ENCODE assay signal across 8 mouse cellular contexts in the genomic region with DNA sequence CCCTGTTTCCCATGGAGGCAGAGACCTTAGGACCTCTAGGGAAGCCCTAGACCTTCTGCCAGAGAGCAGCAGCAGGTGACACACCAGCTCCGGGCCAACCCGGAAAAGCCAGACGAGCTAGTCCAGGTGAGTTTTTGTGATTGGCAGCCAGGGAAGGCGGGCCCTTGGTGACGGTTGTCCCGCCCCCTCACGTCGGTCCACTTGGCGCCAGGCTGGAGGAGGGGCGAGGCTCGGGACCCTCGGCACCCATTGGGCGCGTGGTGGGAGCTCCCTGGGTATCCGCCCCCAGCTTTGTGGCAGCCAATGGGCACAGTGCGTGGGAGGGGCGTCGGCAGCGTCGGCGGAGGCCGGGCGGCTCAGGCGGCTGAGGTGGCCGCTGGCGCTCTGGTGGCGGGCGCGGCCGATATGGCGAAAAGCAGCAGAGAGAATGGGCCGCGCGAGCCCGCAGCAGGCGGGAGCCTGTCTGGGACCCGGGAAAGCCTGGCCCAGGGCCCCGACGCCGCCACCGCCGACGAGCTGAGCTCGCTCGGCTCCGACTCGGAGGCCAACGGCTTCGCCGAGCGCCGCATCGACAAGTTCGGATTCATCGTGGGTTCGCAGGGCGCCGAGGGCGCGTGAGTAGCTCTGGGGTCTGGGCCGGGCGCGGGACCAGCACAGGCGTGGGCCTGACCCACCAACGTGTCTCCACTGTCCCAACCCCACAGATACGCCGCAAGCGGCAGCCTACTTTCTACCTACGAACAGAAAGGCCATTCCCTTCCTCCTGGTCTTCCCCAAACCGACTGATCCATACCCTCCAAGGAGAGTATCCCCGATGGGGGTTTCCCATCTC. TPM values are rescaled to one million over a fixed set of nuclear protein-coding genes. Genes with fewer than 3 reads are reported as not detected.
A peak's percentile ranks its signal among the peaks of the same experiment; 100 is the strongest.
DNase-seq lines count a peak whose midpoint lies in the region; ATAC-seq and TF ChIP-seq lines count a peak whose summit lies in the region.

Tbc1d10a (plus strand) TSS at position 304 of the 832 bp plus-strand sequence.

- no peak; the same call in 1 of the 2 replicates for TF ChIP-seq POLR2A in bone marrow macrophage, adult 2 months (IDR thresholded peaks at IDR 0.05; ENCODE audit: borderline replicate concordance, low read depth, low read length)
- TF ChIP-seq POLR2A in embryonic fibroblast, embryonic 13.5 days (IDR thresholded peaks at IDR 0.05; ENCODE audit: low read depth, low read length), result peak; percentile 82

- DNase-seq in A20 (ENCODE audit: low read depth, low spot score), result peak; percentile 98
- DNase-seq in heart, adult 9 months (ENCODE audit: low spot score in 2 of 2), result peak; percentile 98
- DNase-seq in monocyte, adult 2 months (ENCODE audit: low read depth in 1 of 2, low spot score in 2 of 2), result peak; percentile 92 to 94
- DNase-seq in spleen, postnatal 36 days (ENCODE audit: low spot score in 2 of 2), result peak; percentile 99

- H3K9ac ChIP-seq in kidney, embryonic 14.5 days (ENCODE audit: low read depth, low read length), result peak within 1 kb of the TSS; percentile 94
- H3K9ac ChIP-seq in limb, embryonic 15.5 days, result peak within 1 kb of the TSS; percentile 94

- no peak within 1 kb of the TSS for H3K27ac ChIP-seq in bone marrow macrophage, adult 2 months (ENCODE audit: insufficient read depth, low read depth, low read length)
- peak within 1 kb of the TSS; percentile 22; the same call in 1 of the 2 replicates for H3K27ac ChIP-seq in embryonic fibroblast, embryonic 13.5 days (ENCODE audit: insufficient read depth, low read length)
- H3K27ac ChIP-seq in kidney, embryonic 14.5 days (ENCODE audit: low read depth, low read length), result peak within 1 kb of the TSS; percentile 37; the same call in 1 of the 2 replicates
- peak within 1 kb of the TSS; percentile 88 for H3K27ac ChIP-seq in limb, embryonic 15.5 days

- TF ChIP-seq CTCF in bone marrow macrophage, adult 2 months (IDR thresholded peaks at IDR 0.05; ENCODE audit: low read depth, low read length), result no peak
- no peak for TF ChIP-seq CTCF in embryonic fibroblast, embryonic 13.5 days (IDR thresholded peaks at IDR 0.05; ENCODE audit: borderline replicate concordance, insufficient read depth, low read length)

- H3K4me2 ChIP-seq in kidney, embryonic 14.5 days (replicated peaks; ENCODE audit: low read depth, low read length), result peak within 1 kb of the TSS; percentile 88
- peak within 1 kb of the TSS; percentile 80 for H3K4me2 ChIP-seq in limb, embryonic 15.5 days

- ATAC-seq in kidney, embryonic 14.5 days (ENCODE audit: low FRiP score, low TSS enrichment), result peak; percentile 97
- ATAC-seq in limb, embryonic 15.5 days (ENCODE audit: insufficient number of reproducible peaks, low FRiP score, low TSS enrichment, low read depth), result peak; percentile 97

- WGBS in kidney, embryonic 14.5 days, result under 1% methylated on average over 57 of the region's 71 CpGs
- WGBS in limb, embryonic 15.5 days, result under 1% methylated on average over 71 of the region's 71 CpGs

- H3K4me1 ChIP-seq in bone marrow macrophage, adult 2 months (ENCODE audit: control insufficient read depth, insufficient read depth, low read length), result peaks cover 42% of the 10 kb centered on the region
- H3K4me1 ChIP-seq in embryonic fibroblast, embryonic 13.5 days (ENCODE audit: control insufficient read depth, insufficient read depth, low read length), result peaks cover 30% of the 10 kb centered on the region
- H3K4me1 ChIP-seq in kidney, embryonic 14.5 days (ENCODE audit: control insufficient read depth, insufficient read depth, low read length), result peaks cover 34% of the 10 kb centered on the region
- H3K4me1 ChIP-seq in limb, embryonic 15.5 days, result peaks cover 41% of the 10 kb centered on the region

- H3K36me3 ChIP-seq in kidney, embryonic 14.5 days (ENCODE audit: control insufficient read depth, insufficient read depth, low read length), result peaks cover 20% of the 10 kb centered on the region
- H3K36me3 ChIP-seq in limb, embryonic 15.5 days, result peaks cover 15% of the 10 kb centered on the region

- H3K27me3 ChIP-seq in kidney, embryonic 14.5 days (ENCODE audit: control insufficient read depth, insufficient read depth, low read length), result no peaks in the 10 kb centered on the region
- no peaks in the 10 kb centered on the region for H3K27me3 ChIP-seq in limb, embryonic 15.5 days

- H3K4me3 ChIP-seq in bone marrow macrophage, adult 2 months (ENCODE audit: insufficient read depth, low read length), result peak within 1 kb of the TSS; percentile 97
- peak within 1 kb of the TSS; percentile 87 for H3K4me3 ChIP-seq in embryonic fibroblast, embryonic 13.5 days (ENCODE audit: insufficient read depth, low read length)
- H3K4me3 ChIP-seq in kidney, embryonic 14.5 days (ENCODE audit: low read length), result peak within 1 kb of the TSS; percentile 88
- H3K4me3 ChIP-seq in limb, embryonic 15.5 days, result peak within 1 kb of the TSS; percentile 91

- no peaks in the 10 kb centered on the region for H3K9me3 ChIP-seq in kidney, embryonic 14.5 days (ENCODE audit: control insufficient read depth, low read length)
- H3K9me3 ChIP-seq in limb, embryonic 15.5 days, result no peaks in the 10 kb centered on the region

RNA-seq across cellular contexts. Expression of gene Tbc1d10a, which starts in this region (rescaled TPM):
- 16.2 and 17.8 TPM in 2 replicates for polyA plus RNA-seq in bone marrow macrophage, adult 2 months (2012; ENCODE audit: insufficient read depth, insufficient read length, missing spikeins)
- 18.3 and 20.7 TPM in 2 replicates for polyA plus RNA-seq in embryonic fibroblast, embryonic 13.5 days (2011; ENCODE audit: insufficient read length, low read depth, missing spikeins)
- 28.8 and 29.7 TPM in 2 replicates for polyA plus RNA-seq in kidney, embryonic 14.5 days (2014; fragmentation: Nextera tagmentation; extraction: Ambion mirVana)
- 58.7 and 61.9 TPM in 2 replicates for polyA plus RNA-seq in limb, embryonic 15.5 days (2015; fragmentation: Nextera tagmentation; extraction: Ambion mirVana)
